ENCODE assay signal across 21 mouse cellular contexts in genomic region chr11:24108974-24109373, GRCm38 (mm10). TPM values are rescaled to one million over a fixed set of nuclear protein-coding genes. Genes with fewer than 3 reads are reported as not detected.
A peak's percentile ranks its signal among the peaks of the same experiment; 100 is the strongest.
DNase-seq lines count a peak whose midpoint lies in the region; ATAC-seq and TF ChIP-seq lines count a peak whose summit lies in the region.
"Had no signal": no experiment of that assay in that cellular context is flagged by ENCODE, and none has a peak within 500 bp of the region (broad histone marks: within the 10 kb centered on the region; RNA-seq: fewer than 3 reads in every experiment).

No protein-coding gene starts in this region.

- H3K4me1 ChIP-seq in heart, embryonic 15.5 days (replicated peaks): peaks cover 40% of the 10 kb centered on the region
- peaks cover 86% of the 10 kb centered on the region for H3K4me1 ChIP-seq in liver, embryonic 12.5 days
- peaks cover 34% of the 10 kb centered on the region for H3K4me1 ChIP-seq in liver, embryonic 11.5 days (replicated peaks; ENCODE audit: control insufficient read depth, insufficient read depth, low read length)

- H3K27ac ChIP-seq in heart, embryonic 15.5 days: peak overlapping the region; percentile 87
- H3K27ac ChIP-seq in liver, embryonic 12.5 days: peak overlapping the region; percentile 38
- no peak overlapping the region for H3K27ac ChIP-seq in liver, embryonic 11.5 days (ENCODE audit: low read depth, low read length)
- H3K27ac ChIP-seq: embryonic facial prominence, embryonic 12.5 days; kidney, embryonic 15.5 days; limb, embryonic 10.5 days; liver, embryonic 14.5 days; neural tube, embryonic 12.5 days had no signal

- peak; percentile 2; the same call in 1 of the 2 replicates for TF ChIP-seq CTCF in brain, embryonic 14.5 days (IDR thresholded peaks at IDR 0.05; ENCODE audit: borderline replicate concordance, extremely low read depth, insufficient read depth, insufficient read length)

- H3K27me3 ChIP-seq in heart, embryonic 15.5 days: no peaks in the 10 kb centered on the region
- no peaks in the 10 kb centered on the region for H3K27me3 ChIP-seq in liver, embryonic 12.5 days (replicated peaks)
- no peaks in the 10 kb centered on the region for H3K27me3 ChIP-seq in liver, embryonic 11.5 days (replicated peaks; ENCODE audit: control insufficient read depth, insufficient read depth, low read length)
- H3K27me3 ChIP-seq: embryonic facial prominence, embryonic 12.5 days; neural tube, embryonic 12.5 days had no signal

- no peak overlapping the region for H3K4me2 ChIP-seq in heart, embryonic 15.5 days
- H3K4me2 ChIP-seq in liver, embryonic 12.5 days: no peak overlapping the region
- no peak overlapping the region for H3K4me2 ChIP-seq in liver, embryonic 11.5 days
- H3K4me2 ChIP-seq: embryonic facial prominence, embryonic 12.5 days; kidney, embryonic 15.5 days; neural tube, embryonic 12.5 days had no signal

- DNase-seq in heart, adult 9 months (ENCODE audit: low spot score in 2 of 2): no peak
- no peak for DNase-seq in liver, embryonic 11.5 days (ENCODE audit: low spot score)
- no peak for DNase-seq in brain, embryonic 14.5 days (ENCODE audit: low read depth)
- DNase-seq in T-cell, adult 2 months (ENCODE audit: low spot score): no peak
- DNase-seq: adrenal gland, postnatal 36 days; cerebellum, adult 9-10 months; gastrocnemius, postnatal 14 days; heart, postnatal 36 days; thymus, postnatal 25 days had no signal

- no peak; the same call in 1 of the 2 replicates for ATAC-seq in heart, embryonic 15.5 days (replicated peaks; ENCODE audit: insufficient number of reproducible peaks, insufficient read depth, low FRiP score, low read depth)
- no peak for ATAC-seq in liver, embryonic 12.5 days
- ATAC-seq in liver, embryonic 11.5 days (replicated peaks; ENCODE audit: low FRiP score): no peak
- peak; percentile 25; the same call in 1 of the 2 replicates for ATAC-seq in granulocyte monocyte progenitor cell, adult 5-6 weeks (replicated peaks; ENCODE audit: poor library complexity, severe bottlenecking)
- ATAC-seq: inflammation-experienced regulatory T-cells, adult 6 months had no signal

- no peak for TF ChIP-seq POLR2A in brain, embryonic 14.5 days (IDR thresholded peaks at IDR 0.05; ENCODE audit: borderline replicate concordance, extremely low read depth, insufficient read depth, insufficient read length, poor library complexity, severe bottlenecking)

- H3K9ac ChIP-seq in heart, embryonic 15.5 days: no peak overlapping the region
- H3K9ac ChIP-seq in liver, embryonic 12.5 days: no peak overlapping the region
- H3K9ac ChIP-seq in liver, embryonic 11.5 days (ENCODE audit: low read depth, low read length): no peak overlapping the region
- H3K9ac ChIP-seq: embryonic facial prominence, embryonic 12.5 days; kidney, embryonic 15.5 days; liver, embryonic 14.5 days; neural tube, embryonic 12.5 days had no signal

- H3K4me3 ChIP-seq in heart, embryonic 15.5 days: no peak overlapping the region
- no peak overlapping the region for H3K4me3 ChIP-seq in liver, embryonic 12.5 days
- no peak overlapping the region for H3K4me3 ChIP-seq in liver, embryonic 11.5 days (ENCODE audit: low read depth, low read length)
- H3K4me3 ChIP-seq: embryonic facial prominence, embryonic 12.5 days; kidney, embryonic 15.5 days; limb, embryonic 10.5 days; neural tube, embryonic 12.5 days had no signal

- 32% methylated on average over 3 of the region's 3 CpGs for WGBS in heart, embryonic 15.5 days
- 61% methylated on average over 3 of the region's 3 CpGs for WGBS in liver, embryonic 12.5 days (ENCODE audit: insufficient replicate concordance)
- WGBS in liver, embryonic 11.5 days: 66% methylated on average over 3 of the region's 3 CpGs

- no peaks in the 10 kb centered on the region for H3K36me3 ChIP-seq in heart, embryonic 15.5 days
- H3K36me3 ChIP-seq in liver, embryonic 12.5 days: peaks cover 66% of the 10 kb centered on the region
- H3K36me3 ChIP-seq in liver, embryonic 11.5 days (ENCODE audit: control insufficient read depth, insufficient read depth, low read length): peaks cover 7% of the 10 kb centered on the region; the same call in 1 of the 2 replicates
- H3K36me3 ChIP-seq: kidney, embryonic 15.5 days; neural tube, embryonic 12.5 days had no signal

- no peaks in the 10 kb centered on the region for H3K9me3 ChIP-seq in heart, embryonic 15.5 days (replicated peaks)
- no peaks in the 10 kb centered on the region for H3K9me3 ChIP-seq in liver, embryonic 12.5 days (replicated peaks)
- no peaks in the 10 kb centered on the region for H3K9me3 ChIP-seq in liver, embryonic 11.5 days (ENCODE audit: control insufficient read depth, low read length)
- H3K9me3 ChIP-seq: embryonic facial prominence, embryonic 12.5 days; kidney, embryonic 15.5 days; limb, embryonic 10.5 days; neural tube, embryonic 12.5 days had no signal

RNA-seq across cellular contexts. Expression of gene Bcl11a, which starts 31.1 kb away (rescaled TPM):
- polyA plus RNA-seq in heart, embryonic 15.5 days (2015; fragmentation: Nextera tagmentation; extraction: Ambion mirVana): 14.0 and 15.5 TPM in 2 replicates
- 53.4 and 53.5 TPM in 2 replicates for polyA plus RNA-seq in liver, embryonic 12.5 days (2016; fragmentation: Nextera tagmentation; extraction: Ambion mirVana)
- 92.2 and 95.4 TPM in 2 replicates for polyA plus RNA-seq in liver, embryonic 11.5 days (2014; fragmentation: Nextera tagmentation; extraction: Ambion mirVana)
- polyA plus RNA-seq in brain, embryonic 14.5 days (2012; rRNA removed): 70.1 and 88.6 TPM in 2 replicates
- total RNA-seq in granulocyte monocyte progenitor cell, adult 5-6 weeks (2014; fragmentation: Nextera tagmentation): 33.7 and 44.4 TPM in 2 replicates
- 10.0 and 16.0 TPM in 2 replicates for total RNA-seq in granulocyte monocyte progenitor cell, adult 5-6 weeks (2017)

RNA-seq across cellular contexts. Expression of gene A830031A19Rik, which starts 34.1 kb away (rescaled TPM):
- not detected in 2 replicates for polyA plus RNA-seq in heart, embryonic 15.5 days (2015; fragmentation: Nextera tagmentation; extraction: Ambion mirVana)
- polyA plus RNA-seq in liver, embryonic 12.5 days (2016; fragmentation: Nextera tagmentation; extraction: Ambion mirVana): not detected in 2 replicates
- polyA plus RNA-seq in liver, embryonic 11.5 days (2014; fragmentation: Nextera tagmentation; extraction: Ambion mirVana): not detected in 2 replicates
- 0.15 and 0.16 TPM in 2 replicates for polyA plus RNA-seq in brain, embryonic 14.5 days (2012; rRNA removed)
- total RNA-seq in granulocyte monocyte progenitor cell, adult 5-6 weeks (2014; fragmentation: Nextera tagmentation): not detected in 2 replicates
- total RNA-seq in granulocyte monocyte progenitor cell, adult 5-6 weeks (2017): not detected in 2 replicates
- total RNA-seq: adrenal gland, postnatal 36 days; ES-E14; gastrocnemius, postnatal 14 days; heart, postnatal 36 days; megakaryocyte-erythroid progenitor cell, adult 5-6 weeks had no signal
- polyA plus RNA-seq: embryonic facial prominence, embryonic 12.5 days; inflammation-experienced regulatory T-cells, adult 6 months; kidney, embryonic 15.5 days; limb, embryonic 10.5 days; liver, embryonic 14.5 days; neural tube, embryonic 12.5 days; spleen, adult 2 months had no signal
